Mouse (Mus musculus) intestine, embryonic 16.5 days (tissue): ENCODE measurements around the gene Ceacam9. TPM values are rescaled to one million over a fixed set of nuclear protein-coding genes. Genes with fewer than 3 reads are reported as not detected.
A peak's percentile ranks its signal among the peaks of the same experiment; 100 is the strongest.

ENCODE experiments used
- ATAC-seq: fragments of 200-750 bp; cut with Nextera tagmentation; 2 replicates; pipeline ENCODE4 v1.8.0; 2017; ENCODE audit warnings: moderate TSS enrichment, moderate library complexity
- H3K27ac ChIP-seq: fragments of 300-500 bp; sonication (generic); 2 replicates; pipeline ENCODE4 v1.5.1; 2014; ENCODE audit warnings: mild to moderate bottlenecking, low read length
- H3K27me3 ChIP-seq: fragments of 300-500 bp; sonication (generic); replicated peaks from 2 replicates; pipeline ENCODE4 v1.6.1; 2014; ENCODE audit warnings: low read length, control low read depth, mixed read lengths; ENCODE audit not compliant: control insufficient read depth, insufficient read depth
- H3K36me3 ChIP-seq: fragments of 300-500 bp; sonication (generic); 2 replicates; pipeline ENCODE4 v1.6.1; 2014; ENCODE audit warnings: low read length, control low read depth; ENCODE audit not compliant: control insufficient read depth, insufficient read depth
- H3K4me1 ChIP-seq: fragments of 300-500 bp; sonication (generic); 2 replicates; pipeline ENCODE4 v1.6.1; 2014; ENCODE audit warnings: low read length, control low read depth, mixed read lengths; ENCODE audit not compliant: control insufficient read depth, insufficient read depth
- H3K4me2 ChIP-seq: fragments of 300-500 bp; sonication (generic); 2 replicates; pipeline ENCODE4 v1.6.1; 2014; ENCODE audit warnings: low read depth, low read length, control low read depth
- H3K4me3 ChIP-seq: fragments of 300-500 bp; sonication (generic); 2 replicates; pipeline ENCODE4 v1.5.1; 2014; ENCODE audit warnings: mild to moderate bottlenecking, low read length
- H3K9ac ChIP-seq: fragments of 300-500 bp; sonication (generic); 2 replicates; pipeline ENCODE4 v1.6.1; 2014; ENCODE audit warnings: low read depth, low read length
- H3K9me3 ChIP-seq: fragments of 300-500 bp; sonication (generic); 2 replicates; pipeline ENCODE4 v1.6.1; 2016; ENCODE audit warnings: low read length, control low read depth; ENCODE audit not compliant: control insufficient read depth
- WGBS: fragments of 180-500 bp; shearing (Covaris S2); extraction: QIAGEN DNeasy Blood & Tissue Kit; methylation state at CpG from one replicate; pipeline ENCODE4 v1.1.7; 2014; 5-methylcytosine and 5-hydroxymethylcytosine counted together
- polyA plus RNA-seq: library from polyadenylated mRNA; unstranded; fragments of >200 nt; fragmentation: Nextera tagmentation; extraction: Ambion mirVana; gene quantifications from 2 replicates; pipeline ENCODE4 v1.2.1, GENCODE M21; 2015

Gene Ceacam9
- polyA plus RNA-seq, 1 experiment from 2014 or later: not detected

DNA sequence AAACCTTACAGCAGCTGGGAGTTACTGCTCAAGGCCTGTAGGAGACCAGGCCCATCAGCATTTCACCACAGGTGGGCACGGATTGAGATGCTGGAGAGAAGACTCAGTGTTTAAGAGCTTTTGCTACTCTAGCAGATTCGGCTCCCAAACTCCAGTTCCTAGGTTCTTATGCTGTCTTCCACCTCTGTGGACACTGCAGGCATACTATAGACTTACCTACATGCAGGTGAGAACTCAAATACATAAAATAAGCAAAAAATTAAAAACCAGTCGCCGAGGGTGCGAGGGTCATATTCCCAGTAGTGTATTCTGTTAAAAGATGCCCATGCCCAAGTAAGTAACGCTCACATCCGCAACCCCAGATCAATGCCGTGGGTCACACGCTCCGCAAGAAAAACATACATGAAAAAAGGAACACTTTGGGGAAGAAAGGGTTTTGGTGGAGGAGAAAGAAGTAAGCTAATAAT lies 15.9 kb downstream of the Ceacam9 start:
- peak overlapping the region; percentile 40; the same call in 1 of the 2 replicates for H3K9ac ChIP-seq
- H3K27me3 ChIP-seq: no peaks in the 10 kb centered on the region
- no peak overlapping the region for H3K27ac ChIP-seq
- peaks cover 9% of the 10 kb centered on the region for H3K4me1 ChIP-seq
- WGBS: 38% methylated on average over 10 of the region's 10 CpGs
- H3K36me3 ChIP-seq: no peaks in the 10 kb centered on the region
- no peaks in the 10 kb centered on the region for H3K9me3 ChIP-seq
- H3K4me3 ChIP-seq: peak overlapping the region; percentile 84
- peak; percentile 30 for ATAC-seq
- peak overlapping the region; percentile 43 for H3K4me2 ChIP-seq

- under 1% methylated on average over 34 of the region's 34 CpGs for WGBS
- H3K4me3 ChIP-seq: peak within 1 kb of the TSS; percentile 84
- H3K9me3 ChIP-seq: no peaks in the 10 kb centered on the region
- peak; percentile 98 for ATAC-seq
- no peaks in the 10 kb centered on the region for H3K36me3 ChIP-seq
- 0 out of 2 replicates have a peak within 1 kb of the TSS, but pooled peaks have one; percentile 35 for H3K27ac ChIP-seq
- H3K4me1 ChIP-seq: peaks cover 9% of the 10 kb centered on the region
- peak within 1 kb of the TSS; percentile 79 for H3K4me2 ChIP-seq
- H3K27me3 ChIP-seq: no peaks in the 10 kb centered on the region
- peak within 1 kb of the TSS; percentile 94 for H3K9ac ChIP-seq
Measured at GRCm38 (mm10) chr7:16738073-16738696, 16.5 kb downstream of the Ceacam9 start, which contains the start of gene Ap2s1. TSS of gene Ap2s1 (plus strand) at chr7:16738410.

DNA sequence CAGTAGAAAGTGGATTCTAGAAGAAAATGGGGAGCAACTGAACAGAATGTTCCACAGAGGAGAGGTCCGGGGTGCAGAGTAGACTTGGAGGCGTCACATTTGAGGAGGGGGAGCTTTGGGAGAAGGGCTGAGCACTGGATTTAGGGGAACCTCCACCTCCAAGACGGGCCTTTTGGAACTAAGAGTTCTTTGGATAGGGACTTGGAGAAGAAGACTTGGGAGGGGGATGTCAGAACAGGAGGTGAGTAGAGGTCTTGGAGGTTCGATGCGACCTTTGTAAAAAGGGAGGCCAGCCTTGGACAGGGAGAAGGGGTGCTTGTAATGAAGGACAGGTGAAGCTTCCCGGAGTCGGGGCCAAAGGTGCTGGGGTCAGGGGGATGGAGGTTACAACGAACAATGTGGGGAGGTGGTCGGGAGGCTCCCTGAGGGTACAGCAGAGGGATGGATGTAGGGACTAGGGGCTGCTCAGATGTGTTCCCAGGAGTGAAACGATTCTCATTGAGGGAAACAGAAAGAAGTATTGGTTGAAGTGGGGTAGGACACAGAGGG lies 17.4 kb downstream of the Ceacam9 start:
- Histone ChIP-seq H3K4me2 (peak overlapping the region; percentile 79), H3K27me3 (no peaks in the 10 kb centered on the region), H3K4me1 (peaks cover 9% of the 10 kb centered on the region), H3K9me3 (no peaks in the 10 kb centered on the region), H3K27ac (0 out of 2 replicates have a peak overlapping the region, but pooled peaks have one; percentile 35), H3K36me3 (peaks cover 3% of the 10 kb centered on the region; the same call in 1 of the 2 replicates), H3K4me3 (peak overlapping the region; percentile 84), H3K9ac (peak overlapping the region; percentile 94)
- WGBS: 51% methylated on average over 10 of the region's 10 CpGs
- ATAC-seq: no peak

DNA sequence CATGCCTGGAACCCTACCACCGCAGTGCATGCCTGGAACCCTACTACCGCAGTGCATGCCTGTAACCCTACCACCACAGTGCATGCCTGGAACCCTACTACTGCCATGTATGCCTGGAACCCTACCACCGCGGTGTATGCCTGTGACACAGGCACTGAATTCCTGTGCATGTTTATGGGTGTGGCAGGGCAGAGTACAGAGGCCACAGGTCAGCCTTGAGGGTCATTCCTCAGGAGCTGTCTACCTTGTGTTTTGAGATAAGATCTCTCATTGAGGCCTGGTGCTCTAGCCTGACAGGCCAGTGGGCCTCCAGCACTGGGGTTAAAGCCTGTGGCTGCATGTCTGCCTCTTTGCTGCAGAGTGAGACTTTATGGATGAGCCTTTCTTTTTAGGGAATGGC lies 23.6 kb downstream of the Ceacam9 start:
- Histone ChIP-seq H3K4me3 (no peak overlapping the region), H3K9ac (no peak overlapping the region), H3K9me3 (no peaks in the 10 kb centered on the region), H3K36me3 (peaks cover 11% of the 10 kb centered on the region), H3K27me3 (no peaks in the 10 kb centered on the region), H3K4me2 (no peak overlapping the region), H3K4me1 (no peaks in the 10 kb centered on the region), H3K27ac (no peak overlapping the region)
- ATAC-seq: peak; percentile 77
- WGBS: 70% methylated on average over 4 of the region's 4 CpGs

DNA sequence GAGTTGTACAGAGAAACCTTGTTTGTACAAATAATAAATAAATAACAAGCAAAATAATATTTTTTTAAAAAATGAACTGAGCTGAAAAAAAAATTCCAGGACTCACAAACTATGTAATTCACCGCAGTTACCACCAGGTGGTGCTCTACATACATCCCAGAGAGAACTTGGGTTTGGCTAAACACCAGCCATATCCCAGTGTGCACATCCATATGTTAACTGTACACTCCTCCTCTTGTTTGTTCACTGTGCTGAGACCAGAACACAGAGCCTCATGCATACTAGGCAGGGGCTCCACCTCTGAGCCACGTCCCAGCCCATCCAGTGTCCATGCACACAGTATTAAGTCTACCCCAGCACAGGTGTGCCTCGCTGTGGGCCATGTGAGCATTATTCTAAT lies 24.4 kb downstream of the Ceacam9 start:
- WGBS: 55% methylated on average over 3 of the region's 3 CpGs
- Histone ChIP-seq H3K36me3 (peaks cover 11% of the 10 kb centered on the region), H3K4me3 (no peak overlapping the region), H3K27ac (no peak overlapping the region), H3K9me3 (no peaks in the 10 kb centered on the region), H3K27me3 (no peaks in the 10 kb centered on the region), H3K4me2 (no peak overlapping the region), H3K9ac (no peak overlapping the region), H3K4me1 (no peaks in the 10 kb centered on the region)
- ATAC-seq: peak; percentile 43

GRCm38 (mm10) chr7:16747656-16748055 lies 25.9 kb downstream of the Ceacam9 start:
- WGBS: 94% methylated on average over 6 of the region's 6 CpGs
- H3K9me3 ChIP-seq: no peaks in the 10 kb centered on the region
- H3K4me2 ChIP-seq: no peak overlapping the region
- H3K27me3 ChIP-seq: no peaks in the 10 kb centered on the region
- ATAC-seq: no peak
- H3K4me1 ChIP-seq: no peaks in the 10 kb centered on the region
- no peak overlapping the region for H3K27ac ChIP-seq
- peaks cover 11% of the 10 kb centered on the region for H3K36me3 ChIP-seq
- no peak overlapping the region for H3K4me3 ChIP-seq
- H3K9ac ChIP-seq: no peak overlapping the region

DNA sequence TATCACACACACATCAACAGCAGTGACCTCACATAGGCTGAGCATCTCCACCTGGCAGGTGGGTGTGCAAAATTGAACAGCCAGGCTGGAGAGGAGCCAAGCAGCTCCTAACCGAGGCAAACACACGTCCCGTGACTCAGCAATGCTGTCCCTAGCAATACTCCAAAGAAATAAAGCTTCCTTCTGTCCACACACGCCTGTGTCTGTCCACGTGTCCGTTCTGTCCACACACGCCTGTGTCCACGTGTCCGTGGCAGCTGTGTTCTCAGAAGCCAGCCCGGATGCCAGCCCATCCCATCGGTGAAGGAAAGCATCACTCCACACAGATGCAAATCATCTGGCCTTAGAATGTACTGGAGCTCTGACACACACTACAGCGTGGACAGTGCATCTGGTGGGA lies 30.3 kb downstream of the Ceacam9 start:
- no peaks in the 10 kb centered on the region for H3K9me3 ChIP-seq
- no peak overlapping the region for H3K4me3 ChIP-seq
- H3K27me3 ChIP-seq: no peaks in the 10 kb centered on the region
- no peak for ATAC-seq
- 85% methylated on average over 12 of the region's 12 CpGs for WGBS
- H3K4me1 ChIP-seq: no peaks in the 10 kb centered on the region
- H3K4me2 ChIP-seq: no peak overlapping the region
- H3K36me3 ChIP-seq: peaks cover 7% of the 10 kb centered on the region; the same call in 1 of the 2 replicates
- no peak overlapping the region for H3K27ac ChIP-seq
- no peak overlapping the region for H3K9ac ChIP-seq

- Histone ChIP-seq H3K4me2 (no peak overlapping the region), H3K4me3 (no peak overlapping the region), H3K9me3 (no peaks in the 10 kb centered on the region), H3K27ac (no peak overlapping the region), H3K4me1 (no peaks in the 10 kb centered on the region), H3K9ac (no peak overlapping the region), H3K36me3 (no peaks in the 10 kb centered on the region), H3K27me3 (no peaks in the 10 kb centered on the region)
- 50% methylated on average over 17 of the region's 17 CpGs for WGBS
- no peak for ATAC-seq
Measured at GRCm38 (mm10) chr7:16755362-16756017, 33.8 kb downstream of the Ceacam9 start.

DNA sequence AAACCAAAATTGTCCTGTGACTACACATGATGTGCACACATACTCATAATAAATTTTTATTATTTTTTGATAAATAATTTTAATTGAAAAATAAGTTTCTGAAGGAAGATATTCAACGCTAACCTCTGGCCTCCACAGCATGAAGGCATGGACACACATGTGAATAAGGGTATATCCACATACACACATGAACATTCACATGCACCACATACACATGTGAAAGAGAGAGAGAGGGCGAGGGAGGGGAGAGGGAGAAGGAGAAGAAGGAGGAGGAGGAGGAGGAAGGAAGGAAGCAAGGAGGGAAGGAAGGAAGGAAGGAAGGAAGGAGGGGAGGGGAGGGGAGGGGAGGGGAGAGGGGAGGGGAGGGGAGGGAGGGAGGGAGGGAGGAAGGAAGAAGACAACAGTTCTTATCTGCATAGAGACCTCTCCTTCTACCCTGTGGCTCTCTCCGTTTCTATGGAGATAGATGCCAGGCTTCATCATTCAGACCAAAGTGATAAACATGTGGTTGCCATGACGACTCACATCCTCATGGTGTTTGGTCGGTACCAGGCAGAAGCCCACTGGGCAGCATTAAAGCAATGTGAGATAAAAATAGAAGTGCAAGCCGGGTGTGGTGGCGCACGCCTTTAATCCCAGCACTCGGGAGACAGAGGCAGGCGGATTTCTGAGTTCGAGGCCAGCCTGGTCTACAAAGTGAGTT lies 37.3 kb downstream of the Ceacam9 start:
- no peak overlapping the region for H3K9ac ChIP-seq
- no peak overlapping the region for H3K4me2 ChIP-seq
- H3K4me3 ChIP-seq: no peak overlapping the region
- 72% methylated on average over 11 of the region's 11 CpGs for WGBS
- no peaks in the 10 kb centered on the region for H3K36me3 ChIP-seq
- no peak overlapping the region for H3K27ac ChIP-seq
- no peaks in the 10 kb centered on the region for H3K9me3 ChIP-seq
- ATAC-seq: no peak
- peaks cover 3% of the 10 kb centered on the region; the same call in 1 of the 2 replicates for H3K4me1 ChIP-seq
- H3K27me3 ChIP-seq: no peaks in the 10 kb centered on the region
